Mouse (Mus musculus) left cerebral cortex, adult 9 months (tissue): ENCODE results near the gene Rfx5.
"Not testable (repeated sequence)": the region's sequence is repeated elsewhere in the genome, so short reads cannot be mapped to it uniquely, and the experiment has no call there.

Source experiments
- DNase-seq, 2 experiments: peaks; one replicate each; pipeline ENCODE4 v3.0.0; 2022; ENCODE audit warnings: low spot score in 2 of 2

The Rfx5 gene

DNA sequence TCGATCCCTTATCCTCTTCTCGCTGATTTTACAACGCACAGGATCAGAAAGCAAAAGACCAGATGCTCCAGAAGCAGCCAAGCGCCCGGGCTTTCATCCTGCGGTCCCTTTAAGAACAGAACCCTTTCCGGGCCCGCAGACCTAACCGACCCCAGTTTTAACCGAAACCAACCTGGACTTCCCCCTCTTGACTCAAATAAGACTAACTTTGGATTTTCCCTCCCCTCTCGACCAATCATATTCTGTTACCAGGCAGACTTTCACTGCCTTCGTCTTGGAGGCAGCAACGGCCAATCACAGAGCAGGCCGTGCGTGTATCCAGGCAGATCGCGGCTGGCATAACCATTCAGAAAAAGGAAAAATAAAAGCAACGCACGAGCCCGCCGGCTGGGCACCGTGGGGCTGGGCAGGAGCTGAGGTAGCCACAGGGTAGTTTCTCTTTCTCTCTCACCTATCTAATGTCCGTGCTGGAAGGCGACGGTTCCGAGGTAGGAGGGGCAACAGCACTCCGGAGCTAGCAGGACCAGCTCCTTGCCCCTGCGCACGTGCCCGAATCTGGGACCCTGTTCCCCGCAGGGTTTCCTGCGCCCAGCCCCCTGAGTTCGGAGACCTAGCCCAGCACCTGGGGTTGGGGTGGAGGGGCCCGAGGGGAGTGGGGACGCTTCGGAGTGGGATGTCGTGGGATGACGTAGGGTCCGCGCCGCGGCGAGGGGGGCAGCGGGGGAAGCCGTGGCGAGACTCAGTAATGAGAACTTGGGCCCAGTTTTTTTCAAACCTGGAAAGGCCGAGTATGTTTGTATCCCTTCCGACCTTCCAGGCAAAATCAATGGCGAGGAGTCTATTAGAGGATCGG, at the start of gene Rfx5:
Gene Rfx5 (plus strand): TSS at position 312 of the 853 bp plus-strand sequence.
- DNase-seq = peak; percentile 93 to 97

DNA sequence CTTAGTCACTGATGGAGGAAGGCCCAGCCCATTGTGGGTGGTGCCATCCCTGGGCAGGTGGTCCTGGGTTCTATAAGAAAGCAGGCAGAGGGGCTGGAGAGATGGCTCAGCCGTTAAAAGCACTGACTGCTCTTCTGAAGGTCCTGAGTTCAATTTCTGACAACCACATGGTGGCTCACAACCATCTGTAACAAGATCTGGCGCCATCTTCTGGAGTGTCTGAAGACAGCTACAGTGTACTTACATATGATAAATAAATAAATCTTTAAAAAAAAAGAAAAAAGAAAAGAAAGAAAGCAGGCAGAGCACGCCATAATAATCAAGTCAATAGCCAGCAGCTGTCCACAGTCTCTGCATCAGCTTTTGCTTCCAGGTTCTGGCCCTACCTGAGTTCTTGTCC, 49.1 kb upstream of the Rfx5 start:
- not testable (repeated sequence) for DNase-seq

- no peak for DNase-seq
These were observed 47.4 kb upstream of the Rfx5 start for GRCm38 (mm10) chr3:94906482-94906881.

DNA sequence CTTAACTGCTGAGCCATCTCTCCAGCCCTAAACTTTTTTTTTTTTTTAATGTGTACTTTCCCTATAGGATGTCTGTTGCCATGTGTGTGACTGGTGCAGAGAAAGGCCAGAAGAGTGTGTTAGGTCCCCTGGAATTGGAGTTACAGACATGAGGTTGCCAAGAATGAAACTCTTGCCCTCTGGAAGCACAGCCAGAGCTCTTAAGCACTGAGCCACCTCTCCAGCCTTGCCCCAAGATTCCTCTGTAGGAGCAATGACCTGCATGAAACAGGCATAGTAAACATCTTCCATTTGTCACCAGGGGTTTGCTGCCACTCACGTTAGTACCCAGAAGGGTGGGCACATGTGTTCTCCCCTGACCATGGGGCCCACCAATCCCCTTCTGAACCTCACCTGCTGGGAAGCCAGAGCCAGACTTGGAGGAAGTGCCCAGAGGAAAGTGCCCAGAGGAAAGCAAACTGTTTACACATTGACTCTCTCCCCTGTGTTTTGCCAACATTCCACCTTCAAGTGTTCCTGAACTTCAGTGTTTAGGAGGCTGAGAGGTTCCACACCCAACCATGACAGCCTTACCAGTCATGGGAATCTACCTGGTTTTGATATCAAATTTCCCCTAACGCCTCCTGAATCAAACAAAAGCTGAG, 42.7 kb upstream of the Rfx5 start:
- DNase-seq = no peak

- DNase-seq = no peak
These were observed 40.1 kb upstream of the Rfx5 start for GRCm38 (mm10) chr3:94913801-94914200.

GRCm38 (mm10) chr3:94915903-94916741, 37.8 kb upstream of the Rfx5 start:
- DNase-seq = no peak

GRCm38 (mm10) chr3:94917816-94918361, 36.0 kb upstream of the Rfx5 start:
- peak; percentile 13 to 37 for DNase-seq

GRCm38 (mm10) chr3:94918845-94919244, 35.0 kb upstream of the Rfx5 start:
- no peak for DNase-seq

GRCm38 (mm10) chr3:94921104-94921503, 32.8 kb upstream of the Rfx5 start:
- DNase-seq = no peak

- no peak for DNase-seq
These were observed 31.5 kb upstream of the Rfx5 start for GRCm38 (mm10) chr3:94922333-94922732.

DNA sequence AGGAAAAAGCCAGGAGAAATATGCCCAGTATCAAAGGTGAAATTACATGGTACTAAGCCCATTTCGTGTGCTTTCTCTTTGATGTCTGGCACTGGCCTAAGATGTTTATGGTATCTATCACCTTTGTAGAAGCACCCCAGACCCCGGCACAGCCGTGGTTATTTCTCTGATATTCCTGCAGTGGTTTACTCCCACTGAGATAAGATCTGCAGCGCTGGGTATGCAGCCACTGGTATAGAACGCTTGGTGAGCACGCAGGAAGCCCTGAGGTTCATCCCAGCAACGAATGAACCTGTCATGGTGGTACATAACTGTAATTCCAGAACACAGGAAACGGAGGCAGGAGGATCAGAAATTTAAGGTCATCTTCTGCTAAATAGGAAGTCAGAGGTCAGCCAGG, 29.2 kb upstream of the Rfx5 start:
- no peak for DNase-seq

- DNase-seq = not testable (repeated sequence)
These were observed 27.6 kb upstream of the Rfx5 start for GRCm38 (mm10) chr3:94926301-94926736.

- DNase-seq = not testable (repeated sequence)
These were observed 24.9 kb upstream of the Rfx5 start for GRCm38 (mm10) chr3:94928979-94929378.

- DNase-seq = not testable (repeated sequence)
These were observed 23.2 kb upstream of the Rfx5 start for GRCm38 (mm10) chr3:94930386-94931266.

GRCm38 (mm10) chr3:94931427-94932082, 22.3 kb upstream of the Rfx5 start:
- DNase-seq = not testable (repeated sequence)

- DNase-seq = not testable (repeated sequence)
These were observed 21.6 kb upstream of the Rfx5 start for GRCm38 (mm10) chr3:94932279-94932678.

GRCm38 (mm10) chr3:94932809-94933564, 20.9 kb upstream of the Rfx5 start, which contains the start of gene Selenbp1:
TSS of gene Selenbp1 (plus strand) at chr3:94933056.
- peak in 1 of 2 experiments; percentile 71 for DNase-seq

GRCm38 (mm10) chr3:94933604-94934003, 20.3 kb upstream of the Rfx5 start:
- not testable (repeated sequence) for DNase-seq

DNA sequence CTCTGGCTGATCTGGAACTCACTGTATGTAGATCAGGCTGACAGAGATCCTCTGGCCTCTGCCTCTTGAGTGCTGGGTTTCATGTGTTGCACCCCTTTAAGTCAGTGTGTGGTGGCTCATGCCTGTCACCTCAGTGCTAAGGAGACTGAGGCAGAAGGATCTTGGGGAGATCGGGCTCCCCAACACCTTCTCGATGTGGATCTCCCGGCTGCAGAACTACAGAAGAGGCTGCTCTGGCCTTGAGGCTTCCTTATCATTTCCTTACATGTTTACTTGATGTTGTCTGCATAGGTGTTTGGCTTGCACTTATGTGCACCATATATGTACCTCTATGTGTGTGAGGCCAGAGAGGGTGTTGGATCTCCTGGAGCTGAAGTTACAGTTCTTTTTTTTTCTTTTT, 19.3 kb upstream of the Rfx5 start:
- not testable (repeated sequence) for DNase-seq
